Mouse (Mus musculus) frontal cortex, postnatal 10 days (tissue): ENCODE measurements around the gene Bnip2.

Experiments used
- DNase-seq, 2 experiments: peaks; one replicate each; pipeline ENCODE4 v3.0.0; 2022; ENCODE audit warnings: low spot score in 2 of 2, mixed read lengths in 1 of 2

Bnip2 gene

GRCm38 (mm10) chr9:70048280-70048679 lies 59.0 kb downstream of the Bnip2 start:
- no peak for DNase-seq

- no peak for DNase-seq
Measured at GRCm38 (mm10) chr9:70048751-70049415, 59.6 kb downstream of the Bnip2 start.

- DNase-seq, result no peak
Measured at GRCm38 (mm10) chr9:70049416-70049783, 60.1 kb downstream of the Bnip2 start.

GRCm38 (mm10) chr9:70049839-70050238 lies 60.6 kb downstream of the Bnip2 start:
- no peak for DNase-seq

- no peak for DNase-seq
Measured at GRCm38 (mm10) chr9:70052730-70053129, 63.5 kb downstream of the Bnip2 start.

- DNase-seq, result no peak
Measured at GRCm38 (mm10) chr9:70053411-70053810, 64.1 kb downstream of the Bnip2 start.
